Mouse (Mus musculus) embryo, embryonic 11 days (tissue): Measurements from ENCODE around the gene Gpatch3.

Source experiments
- DNase-seq: peaks from one replicate; pipeline ENCODE4 v3.0.0-alpha.2; 2015

Gene Gpatch3

DNA sequence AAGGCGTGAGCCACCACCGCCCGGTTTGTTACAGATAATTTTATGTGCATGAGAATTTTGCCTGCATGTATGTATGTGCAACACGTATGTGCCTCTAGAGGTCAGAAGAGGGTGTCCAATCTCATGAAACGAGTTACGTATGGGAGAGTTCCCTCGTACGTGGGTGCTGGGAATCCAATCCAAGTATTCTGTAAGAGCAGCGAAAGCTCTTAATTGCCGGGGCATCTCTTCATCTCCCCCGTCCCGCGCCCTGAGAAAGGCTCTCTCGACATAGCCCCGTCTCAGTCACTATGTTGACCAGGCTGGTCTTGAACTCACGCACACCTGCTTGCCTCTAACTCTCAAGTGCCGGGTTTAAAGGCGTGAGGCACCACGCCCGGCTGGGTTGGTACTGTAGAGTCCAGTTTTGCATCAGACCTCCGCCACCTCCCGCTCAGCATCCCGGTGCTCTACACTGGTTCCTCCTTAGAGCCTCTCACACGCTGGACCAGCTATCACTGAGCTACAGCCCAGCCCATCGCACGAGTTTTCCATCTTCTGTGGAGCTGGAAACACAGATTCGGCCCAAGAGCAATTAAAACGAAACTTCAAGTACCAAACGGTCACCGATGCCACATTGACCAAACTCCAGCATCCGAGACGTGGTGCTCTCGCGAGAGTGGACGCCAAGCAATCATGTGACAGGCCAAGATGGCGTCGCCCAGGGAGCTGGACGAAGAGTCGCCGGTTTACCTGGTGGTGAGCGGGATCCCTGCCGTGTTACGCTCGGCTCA, at the start of gene Gpatch3:
Gpatch3 (plus strand) TSS at position 676 of the 773 bp plus-strand sequence.
- DNase-seq, result peak; percentile 97

DNA sequence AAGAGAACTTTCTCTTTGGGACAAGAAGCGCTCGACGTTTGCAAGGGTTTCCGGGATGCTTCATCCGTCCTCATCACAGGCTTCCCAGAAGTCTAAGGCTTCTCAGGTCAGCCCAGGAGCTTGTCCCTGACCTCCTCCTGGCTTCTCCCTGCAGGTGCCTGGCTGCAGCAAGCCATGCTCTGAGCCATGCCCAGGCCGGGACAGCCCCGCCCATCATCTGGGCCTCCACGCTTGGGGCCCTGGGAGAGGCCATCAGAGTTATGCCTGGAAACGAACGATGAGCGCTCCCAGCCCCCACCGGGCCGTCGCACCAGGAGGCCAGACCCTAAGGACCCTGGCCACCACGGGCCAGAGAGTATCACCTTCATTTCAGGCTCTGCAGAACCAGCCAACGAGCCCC, 46.8 kb upstream of the Gpatch3 start:
- DNase-seq, result no peak

DNA sequence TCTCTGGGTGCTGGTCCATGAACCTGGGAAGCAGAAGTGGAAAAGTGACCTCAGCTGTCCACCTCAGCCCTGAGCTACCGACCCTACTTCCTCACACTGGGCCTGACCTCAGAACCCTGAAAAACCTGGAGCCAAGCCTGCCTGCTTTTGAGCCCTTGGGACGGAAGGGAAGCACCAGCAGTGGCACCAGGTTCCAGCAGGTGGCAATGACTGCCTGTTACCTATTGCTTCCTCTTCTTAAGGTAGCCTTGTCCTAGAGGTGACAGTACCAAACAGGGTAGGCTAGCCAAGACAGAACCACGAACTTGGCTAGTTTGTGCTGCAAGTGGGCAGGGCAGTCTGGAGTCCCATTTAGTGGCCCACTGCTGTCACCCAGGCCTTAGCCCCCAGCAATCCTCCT, 41.8 kb upstream of the Gpatch3 start:
- no peak for DNase-seq

DNA sequence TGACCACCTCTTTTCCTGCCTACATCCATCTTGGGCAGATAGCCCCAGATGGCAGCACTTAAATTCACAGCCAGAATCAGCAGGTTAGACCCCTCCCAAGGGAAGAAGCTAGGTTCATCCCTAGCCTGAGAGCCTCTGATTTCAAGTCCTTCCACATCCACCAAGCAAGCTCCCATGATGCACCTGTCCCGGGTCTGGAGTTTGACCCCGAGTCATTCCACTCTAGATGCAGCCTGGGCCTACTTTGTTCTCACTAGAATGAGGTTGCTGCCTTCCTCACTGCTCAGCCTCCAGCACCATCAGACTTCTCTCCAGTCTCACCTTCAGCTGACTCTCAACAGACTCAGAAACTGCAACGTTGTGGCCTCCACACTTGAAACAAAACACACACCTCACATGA, 38.5 kb upstream of the Gpatch3 start:
- no peak for DNase-seq

DNA sequence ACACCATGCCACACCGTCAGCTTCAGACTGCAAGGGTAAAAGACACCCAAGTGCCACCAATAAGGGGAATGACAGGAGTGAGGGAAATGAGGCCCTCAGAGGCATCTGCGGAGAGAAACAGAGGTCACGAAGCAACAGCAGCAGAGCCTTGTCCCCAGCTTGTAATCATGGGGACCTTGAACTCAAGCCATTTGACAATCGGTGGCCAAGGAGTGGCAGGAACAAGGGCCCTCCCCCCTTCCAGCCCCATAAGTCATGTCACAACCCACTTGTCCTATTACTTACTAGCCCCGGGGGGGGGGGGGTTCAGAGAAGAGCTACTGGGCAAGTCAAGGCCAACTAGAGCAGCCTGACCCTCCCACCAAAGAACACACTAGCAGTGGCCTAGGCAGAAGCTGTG, 37.9 kb upstream of the Gpatch3 start:
- DNase-seq, result no peak

DNA sequence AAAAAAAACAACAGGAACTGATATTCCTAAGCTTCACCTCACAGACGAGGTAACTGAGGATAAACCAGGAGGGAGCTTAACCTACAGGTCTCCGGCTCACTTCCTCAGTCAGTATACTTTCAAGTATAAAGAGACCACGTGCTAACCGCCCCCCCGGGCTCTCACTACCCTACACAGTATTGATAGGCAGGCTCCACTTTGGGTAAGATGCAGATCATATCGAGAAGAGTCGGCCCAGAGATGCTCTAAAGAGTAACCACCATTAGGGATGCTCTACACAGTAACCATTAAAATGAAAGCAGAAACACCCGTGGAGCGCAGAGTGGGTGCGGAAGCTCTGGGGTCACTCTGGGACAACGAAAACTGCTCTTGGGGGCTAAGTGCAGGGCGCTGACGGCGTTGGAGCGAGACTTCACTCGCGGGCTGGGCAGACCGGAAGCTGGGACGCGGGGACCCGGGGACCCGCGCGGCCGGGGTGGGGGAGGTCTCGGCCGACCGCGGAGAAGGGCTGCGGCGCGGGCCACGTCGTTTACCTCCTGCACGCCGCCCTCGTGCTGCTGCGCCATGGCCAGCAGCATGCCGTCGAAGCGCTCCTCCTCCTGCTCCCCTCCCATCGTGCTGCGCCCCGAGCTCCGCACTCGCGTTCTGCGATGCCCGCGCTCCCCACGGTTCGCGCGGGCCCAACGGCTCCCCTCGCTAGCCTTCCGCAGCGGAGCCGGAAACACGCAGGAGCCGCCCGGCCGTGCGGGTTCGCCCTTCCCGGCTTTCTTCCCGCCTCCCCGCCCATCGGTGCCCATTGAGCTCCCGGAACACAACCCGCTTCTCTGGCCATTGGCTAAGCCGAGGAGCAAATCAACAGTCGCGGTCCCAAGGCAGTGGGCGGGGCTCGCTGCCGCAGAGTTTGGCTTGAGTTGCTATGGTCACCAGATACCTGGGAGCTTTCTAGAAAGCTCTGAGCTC, 29.0 kb upstream of the Gpatch3 start, which contains the start of gene Nudc:
Nudc (minus strand) TSS at position 725 of the 960 bp plus-strand sequence.
- DNase-seq, result peak; percentile 98

DNA sequence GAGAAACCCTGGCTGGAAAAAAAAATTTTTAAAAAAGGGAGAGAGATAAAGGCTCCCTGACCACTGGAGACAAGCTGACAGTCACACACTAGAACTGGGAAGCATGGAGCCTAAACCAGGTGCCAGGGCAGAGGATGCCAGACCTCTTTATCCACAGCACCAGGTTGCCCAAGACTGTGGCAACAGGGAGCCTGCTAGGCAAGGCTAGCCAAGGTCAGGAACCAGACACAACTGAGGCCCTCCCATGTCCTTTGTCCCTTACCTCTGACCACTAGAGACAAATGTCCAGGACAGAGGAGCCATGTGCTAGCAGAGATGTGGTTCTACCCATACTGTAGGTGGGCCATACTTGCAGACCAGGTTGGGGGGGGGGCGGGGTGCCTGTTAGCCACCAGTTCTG, 22.5 kb upstream of the Gpatch3 start:
- no peak for DNase-seq

DNA sequence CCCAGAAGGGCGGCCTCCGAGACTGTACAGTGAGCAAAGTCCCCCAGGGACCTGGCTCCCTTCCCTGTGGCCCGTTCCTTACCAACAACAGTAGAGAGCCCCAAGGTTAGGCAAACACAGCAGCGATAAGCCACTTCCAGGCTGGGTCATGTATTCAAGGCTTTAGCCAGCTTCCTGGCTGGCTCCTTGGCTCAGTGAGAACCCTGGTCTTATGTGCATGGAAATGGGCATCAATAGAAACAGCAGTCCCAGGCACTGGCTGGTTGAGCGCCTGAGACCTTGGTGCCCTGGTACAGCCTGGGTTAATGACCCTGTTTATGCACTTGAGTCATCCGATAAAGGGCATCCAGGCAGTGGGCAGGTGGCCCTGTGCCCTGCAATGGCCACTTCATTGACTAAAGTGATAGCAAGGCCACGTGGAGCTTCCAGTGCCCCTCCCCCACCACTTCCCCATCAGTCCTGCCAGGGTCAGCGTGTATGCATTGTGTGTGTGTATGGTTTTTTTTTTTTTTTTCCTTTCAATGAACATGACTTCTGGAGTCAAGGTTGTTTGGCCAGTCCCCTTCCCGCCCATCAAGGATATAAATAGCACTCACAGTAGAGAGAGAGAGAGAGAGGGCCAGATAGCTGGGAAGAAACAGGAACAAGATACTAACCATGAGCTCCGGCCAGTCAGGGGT, 21.6 kb upstream of the Gpatch3 start, which contains the start of gene Nr0b2:
Nr0b2 (plus strand) TSS at position 609 of the 680 bp plus-strand sequence.
- no peak for DNase-seq

DNA sequence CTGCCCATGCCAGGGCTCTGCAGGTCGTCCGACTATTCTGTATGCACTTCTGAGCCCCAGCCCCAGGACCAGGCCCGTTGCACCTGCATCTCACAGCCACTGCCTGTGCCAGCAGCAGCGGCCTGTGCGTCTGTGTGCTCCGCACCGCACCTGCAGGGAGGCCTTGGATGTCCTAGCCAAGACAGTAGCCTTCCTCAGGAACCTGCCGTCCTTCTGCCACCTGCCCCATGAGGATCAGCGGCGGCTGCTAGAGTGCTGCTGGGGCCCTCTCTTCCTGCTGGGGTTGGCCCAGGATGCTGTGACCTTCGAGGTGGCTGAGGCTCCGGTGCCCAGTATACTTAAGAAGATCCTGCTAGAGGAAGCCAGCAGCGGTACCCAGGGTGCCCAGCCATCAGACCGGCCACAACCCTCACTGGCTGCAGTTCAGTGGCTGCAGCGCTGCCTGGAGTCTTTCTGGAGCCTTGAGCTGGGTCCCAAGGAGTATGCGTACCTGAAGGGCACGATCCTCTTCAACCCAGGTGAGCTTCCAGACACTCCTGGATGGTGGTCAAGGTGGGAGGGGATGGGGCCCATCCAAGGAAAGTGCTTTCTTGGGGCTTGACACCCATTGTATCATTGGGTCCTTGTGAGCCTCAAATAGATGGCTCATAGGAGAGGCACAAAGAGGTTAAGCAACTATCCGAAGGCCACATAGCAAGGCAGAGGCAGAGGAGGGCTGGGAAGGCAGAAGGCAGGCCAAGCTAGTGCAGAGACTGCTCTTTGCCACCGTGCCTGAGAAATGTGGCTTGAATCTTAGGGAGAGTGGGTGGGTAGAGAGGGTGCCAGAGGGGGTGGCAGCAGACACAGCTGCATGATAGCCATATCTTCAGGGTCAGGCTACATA, 20.9 kb upstream of the Gpatch3 start:
- DNase-seq, result no peak

DNA sequence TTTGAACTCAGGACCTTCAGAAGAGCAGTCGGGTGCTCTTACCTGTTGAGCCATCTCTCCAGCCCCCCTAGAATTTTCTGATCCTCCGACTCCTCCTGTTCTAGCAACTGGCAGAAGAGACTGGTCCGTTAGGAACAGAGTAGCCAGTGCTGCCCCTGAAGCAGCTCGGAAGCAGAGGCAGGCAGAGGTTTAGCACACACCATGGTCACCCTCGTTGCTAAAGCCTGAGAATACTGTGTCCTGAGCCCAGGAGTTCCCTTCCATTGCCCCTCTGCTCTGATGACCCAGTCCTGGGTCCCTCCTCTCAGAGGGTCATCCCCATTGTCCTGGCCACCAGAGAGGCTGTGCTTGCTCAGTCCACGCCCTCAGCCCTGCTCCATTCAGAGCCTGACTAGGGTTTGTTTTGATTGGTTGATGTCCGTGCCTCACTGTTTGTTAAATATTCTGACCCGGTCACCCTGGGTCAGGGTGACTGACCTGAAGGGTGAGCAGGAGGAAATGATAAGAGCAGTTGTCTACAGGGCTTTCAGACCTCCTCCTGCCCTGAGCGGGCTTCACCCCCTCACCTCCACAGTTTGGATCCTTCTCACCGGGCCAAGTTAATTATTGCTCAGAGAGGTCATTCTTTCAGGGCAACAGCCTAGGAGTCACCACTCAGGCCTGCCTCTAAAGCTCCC, 17.4 kb upstream of the Gpatch3 start:
- peak; percentile 20 for DNase-seq

DNA sequence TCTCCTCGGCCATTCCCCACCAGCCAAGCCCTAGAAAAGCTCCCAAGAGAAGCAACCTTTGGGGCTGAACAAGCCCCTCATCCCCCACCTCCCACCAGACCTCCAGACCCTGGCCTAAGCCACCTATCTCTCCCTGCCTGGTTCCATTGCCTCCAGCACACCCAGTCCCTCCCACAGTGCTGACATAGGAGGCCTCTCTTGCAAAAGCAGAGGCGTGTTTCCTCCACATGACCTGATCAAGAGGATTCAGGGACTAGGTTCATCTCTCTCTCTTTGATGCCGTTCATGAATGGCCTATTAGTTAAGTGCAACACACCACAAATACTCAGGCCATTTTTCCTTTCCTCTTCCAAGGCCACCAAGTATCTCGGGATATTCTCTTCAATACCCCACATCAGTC, 14.7 kb upstream of the Gpatch3 start:
- DNase-seq, result no peak

DNA sequence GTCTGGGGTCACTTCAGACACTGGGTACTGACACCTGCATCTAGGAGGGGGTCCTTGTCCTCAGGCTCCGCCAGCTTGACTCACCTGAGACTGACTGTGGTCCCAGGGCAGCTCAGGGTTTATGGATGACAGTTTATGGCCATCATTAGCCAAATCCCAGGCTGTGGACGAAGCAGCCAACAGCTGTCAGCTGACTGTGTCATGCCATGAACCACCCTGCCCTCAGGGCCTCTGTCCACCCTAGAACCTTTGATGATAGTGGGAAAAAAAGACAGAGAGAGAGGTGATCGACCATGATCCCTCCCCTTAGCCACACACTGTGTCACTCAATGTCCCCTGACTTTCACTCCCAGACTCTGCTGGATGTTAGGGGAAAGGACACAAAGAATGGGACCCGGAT, 12.9 kb upstream of the Gpatch3 start:
- DNase-seq, result no peak

DNA sequence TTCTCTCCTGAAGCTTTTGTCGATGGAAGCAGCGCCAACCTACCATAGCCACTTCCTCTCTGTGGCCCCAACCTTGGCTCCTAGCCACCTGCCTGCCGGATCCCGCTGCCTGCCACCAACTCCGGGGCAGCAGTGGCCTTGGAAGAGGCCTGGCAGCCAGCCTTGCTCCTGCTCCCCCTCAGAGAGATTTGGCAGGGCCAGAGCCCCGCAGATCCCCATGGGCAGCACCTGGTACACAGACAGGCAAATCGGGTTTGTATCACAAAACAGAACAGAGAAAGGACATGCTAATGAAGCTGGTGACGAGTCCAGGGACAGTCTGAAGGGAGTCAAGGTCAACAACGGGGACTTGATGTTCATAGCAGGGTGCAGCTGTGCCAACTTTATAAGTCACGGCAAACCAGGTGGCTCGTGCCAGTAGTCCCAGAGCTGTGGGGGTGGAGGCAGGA, 11.4 kb upstream of the Gpatch3 start:
- no peak for DNase-seq

DNA sequence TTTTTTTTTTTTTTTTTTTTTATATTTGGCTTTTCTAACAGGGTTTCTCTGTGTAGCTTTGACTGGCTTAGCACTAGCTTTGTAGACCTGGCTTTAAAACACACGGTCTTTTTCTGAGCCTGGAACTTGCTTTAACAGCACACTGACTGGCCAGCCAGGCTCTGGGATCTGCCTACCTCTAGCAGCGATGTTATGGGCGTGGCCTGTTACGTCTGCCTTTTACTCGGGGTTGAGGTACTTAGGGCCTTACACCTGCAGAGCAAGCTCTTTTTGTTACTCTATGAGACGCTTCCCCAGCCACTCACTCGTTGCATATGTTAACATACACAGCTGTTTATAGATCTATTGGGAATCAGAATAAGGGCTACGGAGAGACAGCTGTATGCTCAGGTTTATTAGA, 7.3 kb upstream of the Gpatch3 start:
- DNase-seq, result peak; percentile 5

DNA sequence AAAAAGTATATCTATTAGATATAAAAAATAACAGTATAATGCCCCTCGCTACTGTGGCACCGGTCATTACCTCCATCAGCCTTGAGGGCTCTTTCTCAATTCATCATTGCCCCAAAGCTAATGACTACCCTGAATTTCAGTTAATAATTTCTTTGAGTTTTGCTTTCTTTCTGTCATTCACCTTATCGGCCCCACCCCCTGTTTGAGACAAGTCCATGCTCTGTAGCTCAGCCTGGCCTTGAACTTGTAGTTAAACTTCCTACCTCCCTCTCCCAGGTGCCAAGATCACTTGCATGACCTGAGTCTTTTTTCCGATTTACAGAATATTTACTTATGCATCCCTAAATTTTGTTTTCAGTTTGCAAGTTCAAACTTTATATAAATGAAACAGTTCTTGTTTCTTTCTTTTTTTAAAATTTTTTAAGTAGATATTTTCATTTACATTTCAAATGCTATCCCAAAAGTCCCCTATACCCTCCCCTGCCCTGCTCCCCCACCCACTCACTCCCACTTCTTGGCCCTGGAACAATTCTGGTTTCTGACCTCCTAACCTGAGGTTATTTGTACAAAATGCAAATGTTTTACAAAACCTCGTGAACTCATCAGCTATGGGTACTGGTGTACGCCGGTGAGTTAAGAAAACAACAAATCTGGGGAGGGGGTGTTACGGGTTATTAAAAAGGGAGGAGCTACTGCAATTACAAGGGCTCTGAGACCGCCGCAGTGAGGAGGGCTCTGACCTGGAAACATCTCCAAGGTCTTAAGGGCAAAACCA, 5.1 kb upstream of the Gpatch3 start:
- no peak for DNase-seq

DNA sequence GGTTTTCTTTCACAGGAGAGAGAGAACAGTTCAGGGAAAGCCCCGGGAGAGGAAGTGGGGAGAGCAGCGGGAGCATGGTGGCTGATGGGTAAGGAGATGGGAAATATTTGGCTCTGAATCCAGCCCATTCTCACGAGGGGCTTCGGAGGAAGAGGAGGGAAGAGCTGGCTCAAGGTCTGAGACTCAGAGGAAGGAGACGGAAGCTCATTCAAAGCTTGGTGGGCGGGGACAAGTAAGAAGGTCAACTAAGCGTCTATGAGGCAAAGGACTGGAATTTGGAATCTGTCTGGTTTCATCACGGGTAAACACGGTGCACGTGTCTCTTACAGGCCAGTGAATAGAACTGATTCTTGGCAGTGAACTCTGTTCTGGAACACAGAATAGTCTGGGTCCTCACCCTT, 4.5 kb upstream of the Gpatch3 start:
- no peak for DNase-seq

DNA sequence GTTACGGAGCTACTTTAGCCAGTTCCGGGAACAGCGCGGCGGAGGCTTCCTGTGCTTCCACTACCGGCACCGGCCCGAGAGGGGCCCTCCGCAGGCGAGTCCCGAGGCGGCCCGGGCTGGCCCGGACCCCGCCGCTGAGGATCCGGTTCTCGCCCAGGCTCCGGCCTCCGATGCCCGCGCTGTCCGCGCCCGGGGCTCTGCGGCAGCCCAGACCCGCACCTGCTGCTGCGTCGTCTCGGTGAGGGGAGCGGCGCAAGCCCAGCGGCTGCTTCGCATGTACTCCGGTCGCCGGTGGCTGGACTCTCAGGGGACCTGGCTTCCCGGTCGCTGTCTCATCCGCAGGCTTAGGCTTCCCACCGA, 278 bp downstream of the Gpatch3 start:
- no peak for DNase-seq

DNA sequence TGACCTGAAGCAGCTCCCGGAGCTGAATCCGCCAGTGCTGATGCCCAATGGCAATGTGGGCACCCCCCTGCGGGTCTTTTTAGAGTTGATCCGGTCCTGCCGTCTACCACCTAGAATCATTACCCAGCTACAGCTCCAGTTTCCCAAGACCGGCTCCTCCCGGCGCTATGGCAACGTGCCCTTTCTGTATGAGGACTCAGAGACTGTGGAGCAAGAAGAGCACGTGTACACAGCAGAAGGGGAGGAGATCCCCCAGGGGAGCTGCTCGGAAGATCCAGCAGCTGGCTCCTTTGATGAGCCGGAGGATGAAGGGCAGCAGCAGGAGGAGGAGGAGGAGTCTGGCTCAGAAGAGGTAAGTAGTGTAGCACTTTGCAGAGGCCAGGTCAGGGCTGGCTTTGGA, 3.4 kb downstream of the Gpatch3 start:
- DNase-seq, result no peak

DNA sequence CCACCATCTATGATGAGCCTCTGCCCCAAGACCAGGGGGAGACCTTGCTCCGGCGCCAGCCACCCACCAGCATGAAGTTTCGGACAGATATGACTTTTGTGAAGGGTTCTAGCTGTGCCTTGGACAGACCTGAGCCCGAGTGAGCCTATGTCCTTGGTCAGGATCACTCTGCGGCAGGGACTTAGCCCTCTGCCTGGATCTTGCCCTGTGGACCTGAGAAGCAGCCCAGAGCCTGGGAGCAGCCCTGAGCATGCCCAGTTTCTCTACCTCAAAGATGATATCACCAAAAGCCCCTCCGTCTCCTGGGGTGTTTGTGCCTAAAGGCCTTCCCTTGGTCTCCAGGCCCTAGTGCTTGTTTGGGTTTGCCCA, 9.1 kb downstream of the Gpatch3 start:
- DNase-seq, result no peak

DNA sequence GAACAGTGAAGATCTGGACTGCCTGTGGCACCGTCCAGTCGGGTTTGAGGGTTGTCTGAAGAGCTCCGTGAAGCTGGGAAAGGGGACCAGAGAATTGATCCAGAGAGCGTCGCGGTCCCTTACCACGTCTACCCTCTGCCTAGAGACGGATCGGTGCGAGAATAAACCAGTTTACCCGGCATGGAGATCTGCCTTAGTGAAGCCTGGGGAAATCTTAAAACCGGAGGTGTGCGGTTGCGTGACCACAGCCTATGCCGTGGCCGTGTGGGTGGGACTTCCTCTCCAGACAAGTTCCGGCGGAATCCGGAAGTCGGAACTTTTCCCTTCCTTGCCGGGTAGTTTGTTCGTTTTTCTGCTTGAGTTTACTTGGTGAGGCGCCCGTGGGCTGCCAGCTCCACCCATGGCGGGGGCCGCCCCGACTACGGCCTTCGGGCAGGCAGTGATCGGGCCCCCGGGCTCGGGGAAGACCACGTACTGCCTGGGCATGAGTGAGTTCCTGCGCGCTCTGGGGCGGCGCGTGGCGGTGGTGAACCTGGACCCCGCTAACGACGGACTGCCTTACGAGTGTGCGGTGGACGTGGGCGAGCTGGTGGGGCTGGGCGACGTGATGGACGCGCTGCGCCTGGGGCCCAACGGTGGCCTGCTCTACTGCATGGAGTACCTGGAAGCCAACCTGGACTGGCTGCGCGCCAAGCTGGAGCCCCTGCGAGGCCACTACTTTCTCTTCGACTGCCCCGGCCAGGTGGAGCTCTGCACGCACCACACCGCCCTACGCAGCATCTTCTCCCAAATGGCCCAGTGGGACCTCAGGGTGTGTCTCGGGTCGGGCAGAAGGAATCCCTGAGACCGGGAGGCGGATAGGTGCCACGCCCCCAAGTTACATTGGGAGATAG, 9.8 kb downstream of the Gpatch3 start, which contains the start of gene Gpn2:
Gpn2 (plus strand) TSS at position 304 of the 893 bp plus-strand sequence.
- DNase-seq, result peak; percentile 92
